Mouse (Mus musculus) embryonic facial prominence, embryonic 12.5 days (tissue): ENCODE results near the gene Nanos1. TPM values are rescaled to one million over a fixed set of nuclear protein-coding genes. Genes with fewer than 3 reads are reported as not detected.

Source experiments
- ATAC-seq: fragments of 200-750 bp; cut with Nextera tagmentation; 2 replicates; pipeline ENCODE4 v1.8.0; 2017; ENCODE audit not compliant: insufficient number of reproducible peaks, insufficient read depth, low FRiP score, low TSS enrichment
- H3K27ac ChIP-seq: fragments of 300-500 bp; sonication (generic); 2 replicates; pipeline ENCODE4 v1.5.1; 2016; ENCODE audit warnings: mild to moderate bottlenecking
- H3K27me3 ChIP-seq: fragments of 300-500 bp; sonication (generic); 2 replicates; pipeline ENCODE4 v1.6.1; 2016; ENCODE audit warnings: mild to moderate bottlenecking, moderate library complexity
- H3K36me3 ChIP-seq: fragments of 300-500 bp; sonication (generic); 2 replicates; pipeline ENCODE4 v1.6.1; 2016; ENCODE audit warnings: mild to moderate bottlenecking
- H3K4me1 ChIP-seq: fragments of 300-500 bp; sonication (generic); 2 replicates; pipeline ENCODE4 v1.6.1; 2016
- H3K4me2 ChIP-seq: fragments of 300-500 bp; sonication (generic); replicated peaks from 2 replicates; pipeline ENCODE4 v1.6.1; 2016; ENCODE audit warnings: mild to moderate bottlenecking, moderate library complexity
- H3K4me3 ChIP-seq: fragments of 300-500 bp; sonication (generic); 2 replicates; pipeline ENCODE4 v1.5.1; 2016; ENCODE audit warnings: mild to moderate bottlenecking
- H3K9ac ChIP-seq: fragments of 300-500 bp; sonication (generic); 2 replicates; pipeline ENCODE4 v1.6.1; 2016; ENCODE audit warnings: mild to moderate bottlenecking, moderate library complexity
- H3K9me3 ChIP-seq: fragments of 300-500 bp; sonication (generic); 2 replicates; pipeline ENCODE4 v1.6.1; 2016; ENCODE audit warnings: mild to moderate bottlenecking, moderate library complexity
- WGBS: fragments of 180-500 bp; shearing (Covaris S2); methylation state at CpG from one replicate; pipeline ENCODE4 v1.1.7; 2016; 5-methylcytosine and 5-hydroxymethylcytosine counted together
- polyA plus RNA-seq: library from polyadenylated mRNA; unstranded; fragments of >200 nt; fragmentation: Nextera tagmentation; extraction: Ambion mirVana; gene quantifications from 2 replicates; pipeline ENCODE4 v1.2.1, GENCODE M21; 2016

The Nanos1 gene
- polyA plus RNA-seq, 1 experiment from 2014 or later: 2.3 TPM

DNA sequence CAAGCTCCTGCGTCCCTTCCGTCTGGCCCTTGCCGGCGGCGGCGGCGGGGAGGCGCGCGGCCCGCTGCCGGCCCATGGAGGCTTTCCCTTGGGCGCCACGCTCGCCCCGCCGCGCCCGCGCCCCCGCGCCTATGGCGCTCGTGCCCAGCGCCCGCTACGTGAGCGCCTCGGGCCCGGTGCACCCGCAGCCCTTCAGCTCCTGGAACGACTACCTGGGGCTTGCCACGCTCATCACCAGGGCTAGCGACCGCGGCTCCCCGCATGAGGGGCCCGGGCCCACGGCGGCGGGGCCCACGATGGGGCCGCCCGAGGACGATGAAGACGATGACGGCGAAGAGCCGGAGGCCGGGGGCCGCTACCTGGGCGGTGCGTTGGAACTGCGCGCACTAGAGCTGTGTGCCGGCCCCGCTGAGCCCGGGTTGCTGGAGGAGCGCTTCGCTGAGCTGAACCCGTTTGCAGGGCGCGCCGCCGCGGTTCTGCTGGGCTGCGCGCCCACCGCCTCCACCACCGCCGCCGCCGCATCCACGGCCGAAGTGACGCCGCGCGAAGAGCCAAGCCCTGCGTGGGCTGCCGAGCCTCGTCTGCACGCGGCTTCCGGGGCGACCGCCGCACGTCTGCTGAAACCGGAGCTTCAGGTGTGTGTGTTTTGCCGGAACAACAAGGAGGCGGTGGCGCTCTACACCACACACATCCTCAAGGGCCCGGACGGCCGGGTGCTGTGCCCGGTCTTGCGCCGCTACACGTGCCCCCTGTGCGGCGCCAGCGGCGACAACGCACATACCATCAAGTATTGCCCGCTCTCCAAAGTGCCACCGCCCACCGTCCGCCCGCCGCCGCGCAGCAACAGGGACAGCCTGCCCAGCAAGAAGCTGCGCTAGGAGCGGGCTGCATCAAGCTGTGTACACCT, 658 bp downstream of the Nanos1 start:
- peak overlapping the region; percentile 50; the same call in 1 of the 2 replicates for H3K27ac ChIP-seq
- H3K9ac ChIP-seq: peak overlapping the region; percentile 73
- peak; percentile 67 for ATAC-seq
- H3K9me3 ChIP-seq: no peaks in the 10 kb centered on the region
- peak overlapping the region; percentile 77 for H3K4me3 ChIP-seq
- H3K4me1 ChIP-seq: peaks cover 7% of the 10 kb centered on the region; the same call in 1 of the 2 replicates
- WGBS: under 1% methylated on average over 114 of the region's 115 CpGs
- H3K36me3 ChIP-seq: peaks cover 9% of the 10 kb centered on the region; the same call in 1 of the 2 replicates
- H3K27me3 ChIP-seq: 0 out of 2 replicates have a peak, but pooled peaks cover 8% of the 10 kb centered on the region
- H3K4me2 ChIP-seq: peak overlapping the region; percentile 99

- ATAC-seq: no peak
- WGBS: 7% methylated on average over 25 of the region's 25 CpGs
- no peaks in the 10 kb centered on the region for H3K9me3 ChIP-seq
- peak overlapping the region; percentile 99 for H3K4me2 ChIP-seq
- H3K9ac ChIP-seq: peak overlapping the region; percentile 73
- H3K4me1 ChIP-seq: peaks cover 7% of the 10 kb centered on the region; the same call in 1 of the 2 replicates
- 0 out of 2 replicates have a peak, but pooled peaks cover 8% of the 10 kb centered on the region for H3K27me3 ChIP-seq
- H3K4me3 ChIP-seq: peak overlapping the region; percentile 77
- no peak overlapping the region for H3K27ac ChIP-seq
- H3K36me3 ChIP-seq: peaks cover 13% of the 10 kb centered on the region; the same call in 1 of the 2 replicates
These were observed 1.5 kb downstream of the Nanos1 start for GRCm38 (mm10) chr19:60757099-60757785.

- H3K9ac ChIP-seq: no peak overlapping the region
- H3K36me3 ChIP-seq: peaks cover 30% of the 10 kb centered on the region
- no peaks in the 10 kb centered on the region for H3K9me3 ChIP-seq
- 0 out of 2 replicates have a peak, but pooled peaks cover 8% of the 10 kb centered on the region for H3K27me3 ChIP-seq
- no peak for ATAC-seq
- H3K4me1 ChIP-seq: peaks cover 7% of the 10 kb centered on the region; the same call in 1 of the 2 replicates
- 78% methylated on average over 4 of the region's 4 CpGs for WGBS
- no peak overlapping the region for H3K4me2 ChIP-seq
- H3K4me3 ChIP-seq: no peak overlapping the region
- no peak overlapping the region for H3K27ac ChIP-seq
These were observed 3.4 kb downstream of the Nanos1 start for GRCm38 (mm10) chr19:60758896-60759835.

DNA sequence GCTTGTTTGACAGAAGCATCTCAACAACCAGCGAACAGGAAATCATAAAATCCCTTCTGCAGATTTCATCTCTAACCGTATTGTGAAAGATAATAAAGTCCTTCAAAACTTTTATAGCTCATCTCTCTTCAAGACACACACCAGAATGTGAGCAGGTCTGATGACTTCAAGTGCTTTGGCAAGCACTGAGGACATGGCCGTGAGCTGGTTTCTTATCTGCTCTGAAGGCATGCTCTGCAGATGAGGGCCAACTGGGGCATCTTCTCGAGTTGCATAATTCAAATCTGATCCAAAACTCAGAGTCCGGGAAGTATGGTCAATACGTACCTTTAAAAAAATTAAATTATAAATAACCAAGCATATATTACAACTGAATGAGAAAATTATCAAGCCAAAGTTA, 17.6 kb downstream of the Nanos1 start:
- Histone ChIP-seq H3K9me3 (no peaks in the 10 kb centered on the region), H3K27me3 (no peaks in the 10 kb centered on the region), H3K9ac (no peak overlapping the region), H3K27ac (no peak overlapping the region), H3K4me2 (no peak overlapping the region), H3K4me1 (no peaks in the 10 kb centered on the region), H3K4me3 (no peak overlapping the region), H3K36me3 (peaks cover 76% of the 10 kb centered on the region)
- 94% methylated on average over 6 of the region's 6 CpGs for WGBS
- no peak for ATAC-seq

GRCm38 (mm10) chr19:60782034-60782433, 26.2 kb downstream of the Nanos1 start:
- 84% methylated on average over 3 of the region's 3 CpGs for WGBS

DNA sequence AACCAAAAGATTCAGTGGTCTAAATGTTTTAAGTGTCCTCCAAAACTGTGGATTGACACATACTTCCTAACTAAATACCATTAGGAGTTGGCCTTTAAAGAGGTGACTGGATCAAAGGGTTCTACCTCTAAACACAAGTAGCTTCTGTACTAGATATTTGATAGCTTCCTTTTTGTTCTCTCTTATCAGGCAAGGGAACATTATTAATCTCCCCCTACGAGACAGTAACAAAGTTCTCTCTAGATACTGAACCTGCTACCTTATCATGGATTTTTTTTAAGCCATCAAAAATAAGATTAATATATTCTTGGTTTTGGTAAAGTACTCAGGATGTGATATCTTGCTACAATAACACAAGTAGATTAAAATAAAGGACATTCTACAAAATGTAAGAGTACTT, 28.9 kb downstream of the Nanos1 start:
- Histone ChIP-seq H3K36me3 (peaks cover 15% of the 10 kb centered on the region), H3K4me2 (no peak overlapping the region), H3K4me3 (no peak overlapping the region), H3K27ac (no peak overlapping the region), H3K27me3 (no peaks in the 10 kb centered on the region), H3K4me1 (peaks cover 11% of the 10 kb centered on the region; the same call in 1 of the 2 replicates), H3K9me3 (no peaks in the 10 kb centered on the region), H3K9ac (no peak overlapping the region)
- ATAC-seq: no peak
- WGBS: 71% methylated on average over 1 of the region's 1 CpGs

More at GRCm38 (mm10) chr19:60782034-60782433, 26.2 kb downstream of the Nanos1 start:
- Histone ChIP-seq H3K4me1 (0 out of 2 replicates have a peak, but pooled peaks cover 5% of the 10 kb centered on the region), H3K4me2 (no peak overlapping the region), H3K36me3 (peaks cover 34% of the 10 kb centered on the region), H3K9me3 (no peaks in the 10 kb centered on the region), H3K27ac (no peak overlapping the region), H3K27me3 (no peaks in the 10 kb centered on the region), H3K9ac (no peak overlapping the region), H3K4me3 (no peak overlapping the region)
- ATAC-seq: no peak

DNA sequence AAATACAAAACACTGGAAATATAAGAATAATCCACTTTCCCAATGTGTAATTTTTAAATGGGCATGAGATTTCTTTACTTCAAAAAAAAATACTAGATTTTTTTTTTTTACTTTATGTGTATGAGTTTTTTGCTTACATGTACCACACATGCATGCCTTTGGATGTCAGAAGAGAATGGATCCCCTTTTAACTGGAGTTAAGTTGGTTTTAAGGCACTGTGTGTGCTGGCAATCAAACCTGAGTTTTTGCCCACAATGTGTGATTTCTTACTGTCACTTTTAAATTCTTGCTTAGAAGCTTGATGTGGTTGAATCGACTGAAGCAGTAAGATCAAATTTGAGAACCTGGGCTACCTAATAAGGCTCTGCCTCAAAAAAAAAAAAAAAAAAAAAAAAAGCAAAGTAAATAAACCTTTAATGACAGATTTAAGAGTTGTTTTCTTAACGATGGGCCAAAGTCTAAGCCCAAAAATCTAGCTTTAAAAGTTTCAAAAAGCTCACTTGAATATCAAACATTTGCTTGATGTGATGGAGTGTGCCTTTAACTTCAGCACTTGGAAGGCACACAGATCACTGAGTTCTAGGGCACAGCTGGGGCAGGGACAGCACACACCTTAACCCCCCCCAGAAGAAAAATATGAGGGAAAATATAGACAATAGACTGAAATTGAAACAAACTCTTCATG, 31.8 kb downstream of the Nanos1 start:
- H3K4me1 ChIP-seq: peaks cover 11% of the 10 kb centered on the region; the same call in 1 of the 2 replicates
- peak overlapping the region; percentile 73; the same call in 1 of the 2 replicates for H3K4me2 ChIP-seq
- no peak overlapping the region for H3K4me3 ChIP-seq
- WGBS: 55% methylated on average over 2 of the region's 2 CpGs
- no peaks in the 10 kb centered on the region for H3K9me3 ChIP-seq
- ATAC-seq: no peak
- no peaks in the 10 kb centered on the region for H3K27me3 ChIP-seq
- 0 out of 2 replicates have a peak, but pooled peaks cover 2% of the 10 kb centered on the region for H3K36me3 ChIP-seq
- H3K9ac ChIP-seq: no peak overlapping the region
- no peak overlapping the region for H3K27ac ChIP-seq

GRCm38 (mm10) chr19:60788214-60788960, 32.6 kb downstream of the Nanos1 start:
- Histone ChIP-seq H3K4me3 (peak overlapping the region; percentile 28), H3K27me3 (no peaks in the 10 kb centered on the region), H3K4me1 (peaks cover 11% of the 10 kb centered on the region; the same call in 1 of the 2 replicates), H3K27ac (no peak overlapping the region), H3K9me3 (no peaks in the 10 kb centered on the region), H3K4me2 (peak overlapping the region; percentile 73), H3K36me3 (0 out of 2 replicates have a peak, but pooled peaks cover 2% of the 10 kb centered on the region), H3K9ac (peak overlapping the region; percentile 36; the same call in 1 of the 2 replicates)
- ATAC-seq: no peak
- 46% methylated on average over 6 of the region's 6 CpGs for WGBS

GRCm38 (mm10) chr19:60789452-60789851, 33.7 kb downstream of the Nanos1 start:
- Histone ChIP-seq H3K27ac (peak overlapping the region; percentile 97), H3K9me3 (no peaks in the 10 kb centered on the region), H3K4me3 (peak overlapping the region; percentile 96), H3K27me3 (no peaks in the 10 kb centered on the region), H3K4me1 (peaks cover 11% of the 10 kb centered on the region; the same call in 1 of the 2 replicates), H3K9ac (peak overlapping the region; percentile 99), H3K4me2 (peak overlapping the region; percentile 73), H3K36me3 (0 out of 2 replicates have a peak, but pooled peaks cover 2% of the 10 kb centered on the region)
- WGBS: 2% methylated on average over 7 of the region's 7 CpGs
- ATAC-seq: no peak
